Mouse (Mus musculus) olfactory bulb, adult 2 months (tissue): Measurements from ENCODE around the gene Arrb1.

Experiments
- CTCF ChIP-seq: fragments of 200-500 bp; IDR thresholded peaks from 2 replicates; pipeline ENCODE4 v1.5.1; 2012; ENCODE audit warnings: low read depth, mild to moderate bottlenecking, low read length, moderate library complexity; ENCODE audit not compliant: insufficient read depth
- POLR2A ChIP-seq: fragments of 200-500 bp; IDR thresholded peaks from 2 replicates; pipeline ENCODE4 v1.6.1; 2012; ENCODE audit warnings: mild to moderate bottlenecking, low read depth, low read length, moderate library complexity; ENCODE audit not compliant: insufficient read depth

DNA sequence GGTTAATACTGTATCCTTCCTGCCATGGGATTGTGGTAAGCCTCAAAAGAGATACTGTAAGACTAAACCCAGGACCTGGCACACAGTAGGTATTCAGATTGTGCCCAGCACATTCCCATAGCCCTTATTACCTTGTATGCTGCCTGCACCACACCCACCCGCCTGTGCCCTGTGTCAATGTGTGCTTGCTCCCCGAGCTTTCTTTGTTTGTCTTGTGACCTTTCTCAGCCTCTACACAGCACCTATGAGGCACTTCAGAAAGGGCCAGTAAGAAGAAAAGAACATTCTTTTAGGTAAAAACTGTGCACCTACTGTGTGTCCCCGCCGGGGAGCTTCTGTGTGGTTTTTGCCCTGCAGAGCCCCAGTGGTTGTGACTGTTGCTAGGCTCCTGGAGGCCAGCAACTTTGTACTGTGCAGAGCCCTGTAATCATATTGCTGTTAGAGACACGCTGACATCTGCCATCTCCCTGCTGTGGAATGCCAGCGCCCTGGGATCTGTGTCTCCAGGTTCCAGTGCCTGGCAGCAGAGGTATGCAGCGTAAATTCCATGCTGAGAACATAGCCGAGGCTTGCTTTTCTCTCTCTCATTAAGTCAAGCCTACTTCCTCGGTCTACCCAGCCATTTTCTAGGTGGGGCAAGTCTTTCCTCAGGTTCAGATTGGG lies 18.1 kb downstream of the Arrb1 start:
- TF ChIP-seq CTCF (no peak), POLR2A (no peak)
